In the genomic region with DNA sequence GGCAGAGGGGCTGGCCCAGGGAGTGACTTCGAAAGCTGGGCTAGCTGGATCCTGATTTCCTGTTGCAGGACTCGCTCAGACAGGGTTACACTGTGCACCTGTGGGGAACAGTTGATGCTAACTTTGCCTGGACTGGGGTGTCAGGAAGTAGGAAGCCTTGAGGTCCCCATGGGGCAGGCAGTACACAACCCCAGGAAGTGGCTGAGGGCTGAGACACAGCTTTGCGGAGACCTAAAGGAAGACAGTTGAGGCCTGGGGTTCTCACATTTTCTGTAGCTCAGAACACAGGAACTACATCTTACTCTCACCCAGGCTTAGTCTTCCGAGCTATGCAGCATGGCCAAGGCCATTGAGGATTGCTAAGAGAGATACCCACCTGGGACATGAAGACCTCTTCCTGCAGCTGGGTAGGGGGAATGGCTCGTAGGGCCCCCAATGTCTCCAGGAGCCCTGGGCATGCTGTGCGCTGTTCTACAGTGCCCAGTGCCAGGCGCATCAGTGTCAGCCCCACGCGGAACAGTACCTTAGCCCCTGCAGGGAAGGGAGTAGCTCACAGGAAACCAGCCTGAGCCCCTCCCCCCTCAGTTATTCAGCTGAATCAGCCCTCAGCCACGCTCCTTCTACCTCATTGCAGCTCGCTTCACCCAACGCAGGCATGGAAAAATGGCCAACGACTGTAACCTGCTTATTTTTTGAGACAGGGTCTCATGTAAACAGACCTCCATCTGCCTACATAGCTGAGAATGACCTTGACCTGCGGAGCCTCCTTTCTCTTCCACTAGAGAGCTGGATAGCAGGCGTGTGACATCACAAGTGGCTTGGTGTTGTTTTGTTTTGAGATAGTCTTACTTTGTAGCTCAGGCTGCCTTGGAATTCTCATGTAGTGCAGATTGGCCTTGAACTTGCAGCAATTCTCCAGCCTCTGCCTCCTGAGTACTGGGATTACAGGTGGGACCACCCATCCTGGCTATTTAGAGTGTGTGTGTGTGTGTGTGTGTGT, we compare ENCODE assay signal across 10 mouse cellular contexts. TPM values are rescaled to one million over a fixed set of nuclear protein-coding genes. Genes with fewer than 3 reads are reported as not detected.
A peak's percentile ranks its signal among the peaks of the same experiment; 100 is the strongest.
DNase-seq lines count a peak whose midpoint lies in the region; ATAC-seq lines count a peak whose summit lies in the region.
"Had no signal": no experiment of that assay in that cellular context is flagged by ENCODE, and none has a peak within 500 bp of the region (broad histone marks: within the 10 kb centered on the region; RNA-seq: fewer than 3 reads in every experiment).

No protein-coding gene starts in this region.

- DNase-seq in kidney, adult 18-20 months = no peak
- DNase-seq in ZHBTc4 (ENCODE audit: low read depth, low spot score) = peak; percentile 61
- no peak for DNase-seq in liver, embryonic 11.5 days (ENCODE audit: low spot score)
- peak; percentile 78 for DNase-seq in splenic B cell, adult 2 months (ENCODE audit: low read depth, low spot score)
- no peak for DNase-seq in urinary bladder, adult 18-20 months (ENCODE audit: low spot score in 2 of 2)
- no peak for DNase-seq in yolk sac, embryonic 10.5 days (ENCODE audit: low spot score)
- no peak for DNase-seq in midbrain, embryonic 10.5 days (ENCODE audit: low spot score)

- H3K9ac ChIP-seq in kidney, embryonic 14.5 days (ENCODE audit: low read depth, low read length) = no peak overlapping the region
- peak overlapping the region; percentile 46; the same call in 1 of the 2 replicates for H3K9ac ChIP-seq in liver, embryonic 11.5 days (ENCODE audit: low read depth, low read length)
- H3K9ac ChIP-seq: midbrain, embryonic 12.5 days had no signal

- peak; percentile 50; the same call in 1 of the 2 replicates for ATAC-seq in kidney, embryonic 14.5 days (ENCODE audit: low FRiP score, low TSS enrichment)
- ATAC-seq in liver, embryonic 11.5 days (replicated peaks; ENCODE audit: low FRiP score) = peak; percentile 14; the same call in 1 of the 2 replicates

- 45% methylated on average over 15 of the region's 15 CpGs for WGBS in kidney, embryonic 14.5 days
- WGBS in liver, embryonic 11.5 days = 46% methylated on average over 15 of the region's 15 CpGs
- 63% methylated on average over 15 of the region's 15 CpGs for WGBS in midbrain, embryonic 10.5 days

- no peaks in the 10 kb centered on the region for H3K9me3 ChIP-seq in kidney, embryonic 14.5 days (ENCODE audit: control insufficient read depth, low read length)
- no peaks in the 10 kb centered on the region for H3K9me3 ChIP-seq in liver, embryonic 11.5 days (ENCODE audit: control insufficient read depth, low read length)
- H3K9me3 ChIP-seq in midbrain, embryonic 10.5 days (replicated peaks) = no peaks in the 10 kb centered on the region
- H3K9me3 ChIP-seq: midbrain, embryonic 12.5 days had no signal

- H3K4me3 ChIP-seq in kidney, embryonic 14.5 days (ENCODE audit: low read length) = no peak overlapping the region
- no peak overlapping the region for H3K4me3 ChIP-seq in liver, embryonic 11.5 days (ENCODE audit: low read depth, low read length)
- no peak overlapping the region for H3K4me3 ChIP-seq in midbrain, embryonic 10.5 days
- H3K4me3 ChIP-seq: erythroblast, embryonic 14.5 days; midbrain, embryonic 12.5 days had no signal

- H3K4me1 ChIP-seq in kidney, embryonic 14.5 days (ENCODE audit: control insufficient read depth, insufficient read depth, low read length) = peaks cover 12% of the 10 kb centered on the region
- H3K4me1 ChIP-seq in liver, embryonic 11.5 days (replicated peaks; ENCODE audit: control insufficient read depth, insufficient read depth, low read length) = peaks cover 13% of the 10 kb centered on the region; the same call in 1 of the 2 replicates
- peaks cover 16% of the 10 kb centered on the region for H3K4me1 ChIP-seq in midbrain, embryonic 10.5 days

- H3K27me3 ChIP-seq in kidney, embryonic 14.5 days (ENCODE audit: control insufficient read depth, insufficient read depth, low read length) = no peaks in the 10 kb centered on the region
- no peaks in the 10 kb centered on the region for H3K27me3 ChIP-seq in liver, embryonic 11.5 days (replicated peaks; ENCODE audit: control insufficient read depth, insufficient read depth, low read length)
- no peaks in the 10 kb centered on the region for H3K27me3 ChIP-seq in splenic B cell, adult 2 months (ENCODE audit: control insufficient read depth, insufficient read depth, low read length, poor library complexity, severe bottlenecking)
- no peaks in the 10 kb centered on the region for H3K27me3 ChIP-seq in midbrain, embryonic 10.5 days (ENCODE audit: low read depth, poor library complexity, severe bottlenecking)
- H3K27me3 ChIP-seq: midbrain, embryonic 12.5 days had no signal

- no peak overlapping the region for H3K4me2 ChIP-seq in kidney, embryonic 14.5 days (replicated peaks; ENCODE audit: low read depth, low read length)
- peak overlapping the region; percentile 24 for H3K4me2 ChIP-seq in liver, embryonic 11.5 days
- H3K4me2 ChIP-seq: midbrain, embryonic 12.5 days had no signal

- H3K36me3 ChIP-seq in kidney, embryonic 14.5 days (ENCODE audit: control insufficient read depth, insufficient read depth, low read length) = no peaks in the 10 kb centered on the region
- no peaks in the 10 kb centered on the region for H3K36me3 ChIP-seq in liver, embryonic 11.5 days (ENCODE audit: control insufficient read depth, insufficient read depth, low read length)
- H3K36me3 ChIP-seq in splenic B cell, adult 2 months (ENCODE audit: control insufficient read depth, insufficient read depth, low read length, poor library complexity, severe bottlenecking) = peaks cover 42% of the 10 kb centered on the region
- H3K36me3 ChIP-seq in midbrain, embryonic 10.5 days = no peaks in the 10 kb centered on the region
- H3K36me3 ChIP-seq: midbrain, embryonic 12.5 days had no signal

- peak overlapping the region; percentile 42; the same call in 1 of the 2 replicates for H3K27ac ChIP-seq in kidney, embryonic 14.5 days (ENCODE audit: low read depth, low read length)
- peak overlapping the region; percentile 1 for H3K27ac ChIP-seq in liver, embryonic 11.5 days (ENCODE audit: low read depth, low read length)
- H3K27ac ChIP-seq in midbrain, embryonic 10.5 days (replicated peaks) = no peak overlapping the region
- H3K27ac ChIP-seq: midbrain, embryonic 12.5 days had no signal

RNA-seq across cellular contexts. Expression of gene Tbc1d10c, which starts 5.8 kb away (rescaled TPM):
- polyA plus RNA-seq in kidney, embryonic 14.5 days (2014; fragmentation: Nextera tagmentation; extraction: Ambion mirVana) = 2.7 and 3.2 TPM in 2 replicates
- polyA plus RNA-seq in liver, embryonic 11.5 days (2014; fragmentation: Nextera tagmentation; extraction: Ambion mirVana) = 3.3 and 3.4 TPM in 2 replicates
- 0.85 and 1.2 TPM in 2 replicates for polyA plus RNA-seq in midbrain, embryonic 10.5 days (2016; fragmentation: Nextera tagmentation; extraction: Ambion mirVana)

RNA-seq across cellular contexts. Expression of gene Ppp1ca, which starts 6.6 kb away (rescaled TPM):
- 987 and 1,041 TPM in 2 replicates for polyA plus RNA-seq in kidney, embryonic 14.5 days (2014; fragmentation: Nextera tagmentation; extraction: Ambion mirVana)
- 773 and 809 TPM in 2 replicates for polyA plus RNA-seq in liver, embryonic 11.5 days (2014; fragmentation: Nextera tagmentation; extraction: Ambion mirVana)
- 1,003 and 1,059 TPM in 2 replicates for polyA plus RNA-seq in midbrain, embryonic 10.5 days (2016; fragmentation: Nextera tagmentation; extraction: Ambion mirVana)

RNA-seq across cellular contexts. Expression of gene Carns1, which starts 10.0 kb away (rescaled TPM):
- 1.7 and 1.9 TPM in 2 replicates for polyA plus RNA-seq in kidney, embryonic 14.5 days (2014; fragmentation: Nextera tagmentation; extraction: Ambion mirVana)
- polyA plus RNA-seq in liver, embryonic 11.5 days (2014; fragmentation: Nextera tagmentation; extraction: Ambion mirVana) = 0.89 and 1.2 TPM in 2 replicates
- 2.8 and 4.1 TPM in 2 replicates for polyA plus RNA-seq in midbrain, embryonic 10.5 days (2016; fragmentation: Nextera tagmentation; extraction: Ambion mirVana)
- polyA plus RNA-seq: erythroblast, embryonic 14.5 days had no signal

RNA-seq across cellular contexts. Expression of gene Rad9a, which starts 16.2 kb away (rescaled TPM):
- polyA plus RNA-seq in kidney, embryonic 14.5 days (2014; fragmentation: Nextera tagmentation; extraction: Ambion mirVana) = 34.7 and 39.5 TPM in 2 replicates
- 35.7 and 38.8 TPM in 2 replicates for polyA plus RNA-seq in liver, embryonic 11.5 days (2014; fragmentation: Nextera tagmentation; extraction: Ambion mirVana)
- 58.9 and 60.3 TPM in 2 replicates for polyA plus RNA-seq in midbrain, embryonic 10.5 days (2016; fragmentation: Nextera tagmentation; extraction: Ambion mirVana)

RNA-seq across cellular contexts. Expression of gene Rps6kb2, which starts 22.1 kb away (rescaled TPM):
- 33.4 and 42.0 TPM in 2 replicates for polyA plus RNA-seq in kidney, embryonic 14.5 days (2014; fragmentation: Nextera tagmentation; extraction: Ambion mirVana)
- 41.0 and 53.5 TPM in 2 replicates for polyA plus RNA-seq in liver, embryonic 11.5 days (2014; fragmentation: Nextera tagmentation; extraction: Ambion mirVana)
- polyA plus RNA-seq in midbrain, embryonic 10.5 days (2016; fragmentation: Nextera tagmentation; extraction: Ambion mirVana) = 58.8 and 71.4 TPM in 2 replicates

Comparison
In these comparisons a context has a peak if more than half of its experiments do, and no peak if none do; other contexts are left out.
1. DNase-seq: peak in ZHBTc4 (single experiment) and splenic B cell, adult 2 months (single experiment); none in kidney, adult 18-20 months (single experiment), liver, embryonic 11.5 days (single experiment), urinary bladder, adult 18-20 months (0 of 2), yolk sac, embryonic 10.5 days (single experiment) and midbrain, embryonic 10.5 days (single experiment).